Mouse (Mus musculus) E14TG2a.4 (cell line): Measurements from ENCODE around the gene Mtg1.

Experiments used
- CTCF ChIP-seq: conservative IDR thresholded peaks from 2 replicates; pipeline ENCODE4 v1.5.1; 2014; ENCODE audit warnings: low read length
- NANOG ChIP-seq: IDR thresholded peaks from 2 replicates; pipeline ENCODE4 v1.6.1; 2014; ENCODE audit warnings: borderline replicate concordance, low read length, mixed read lengths

GRCm38 (mm10) chr7:140135106-140135770 is 2.1 kb upstream of the Mtg1 start:
- TF ChIP-seq CTCF (no peak), NANOG (no peak)
